Mouse (Mus musculus): Measurements from ENCODE around the gene Serpina11.

Serpina11 gene

DNA sequence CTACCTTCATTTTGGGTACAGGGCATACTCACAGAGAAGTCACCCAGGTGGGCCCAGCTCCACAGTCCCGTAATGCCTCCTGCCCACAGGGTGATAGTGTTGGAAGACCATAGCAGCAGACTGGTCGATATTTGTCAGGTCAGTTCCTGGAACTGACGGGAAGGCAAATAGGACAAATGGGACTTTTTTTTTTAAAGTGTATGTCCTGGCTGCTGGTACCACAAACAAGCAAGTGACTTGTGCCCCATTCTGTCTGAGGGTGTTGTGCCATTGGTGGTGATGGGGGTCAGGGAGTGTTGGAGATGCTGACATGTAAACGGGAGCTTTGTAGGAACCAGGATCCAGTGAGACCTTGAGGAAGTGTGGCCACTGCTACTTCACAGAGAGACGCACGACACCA is at the start of gene Serpina11:
Gene Serpina11 (minus strand): TSS at position 101 of the 400 bp plus-strand sequence.
- DNase-seq: no peak

DNA sequence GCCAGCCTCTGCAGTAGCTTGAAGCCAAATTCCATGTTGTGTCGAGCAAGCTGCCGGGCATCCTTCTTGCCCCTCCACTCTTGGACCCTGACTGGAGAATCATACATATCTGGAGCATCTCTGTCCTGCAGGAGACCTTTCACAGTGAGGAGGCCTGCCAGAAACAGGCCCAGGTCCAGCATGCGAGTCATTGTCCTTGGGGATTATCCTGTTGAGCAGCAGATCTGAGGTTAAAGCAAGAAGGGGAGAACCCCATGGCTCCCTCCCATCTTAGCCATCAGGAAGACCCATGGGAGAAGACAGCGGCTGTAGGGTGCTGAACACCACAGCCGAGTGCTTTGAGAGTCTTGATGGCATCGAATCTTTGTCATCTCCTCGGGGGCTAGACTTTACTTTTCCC is 48.4 kb upstream of the Serpina11 start:
- DNase-seq: no peak

DNA sequence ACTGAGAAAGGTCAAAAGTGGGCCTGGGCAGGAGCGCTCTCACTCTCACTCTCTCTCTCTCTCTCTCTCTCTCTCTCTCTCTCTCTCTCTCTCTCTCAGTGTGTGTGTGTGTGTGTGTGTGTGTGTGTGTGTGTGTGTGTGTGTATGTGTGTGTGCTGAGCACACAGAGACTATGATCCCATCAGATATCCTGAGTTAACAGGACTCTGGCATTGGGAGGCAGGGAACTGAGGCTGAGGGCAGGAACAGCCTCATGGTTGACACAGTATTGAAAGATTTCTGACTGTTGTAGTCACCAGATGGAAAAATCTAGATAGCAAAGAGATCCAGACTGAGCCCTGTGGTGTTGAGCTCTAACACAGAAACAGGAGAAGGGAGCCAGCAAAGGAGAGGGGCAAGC is 44.0 kb upstream of the Serpina11 start:
- no peak for DNase-seq

DNA sequence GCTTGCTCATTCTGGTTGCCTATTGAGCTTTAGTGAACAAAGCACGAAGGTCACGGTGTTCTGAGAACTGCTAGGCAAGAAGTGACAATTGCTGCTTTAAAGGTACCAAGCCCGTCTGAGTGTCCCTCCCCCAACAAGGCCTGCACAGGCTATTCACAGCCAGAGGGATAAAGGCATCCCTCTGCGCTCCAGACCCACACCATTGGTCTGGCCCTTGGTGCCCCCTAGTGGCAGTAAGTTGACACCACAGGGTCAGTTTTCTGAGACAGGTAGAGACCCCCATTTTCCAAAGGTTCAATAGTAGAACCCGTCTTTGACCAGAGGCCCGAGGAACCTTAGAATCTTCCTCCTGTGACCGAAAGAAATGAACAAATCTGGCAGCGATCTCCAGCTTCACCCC is 40.2 kb upstream of the Serpina11 start:
- DNase-seq: peak in 1 of 2 experiments; percentile 3

DNA sequence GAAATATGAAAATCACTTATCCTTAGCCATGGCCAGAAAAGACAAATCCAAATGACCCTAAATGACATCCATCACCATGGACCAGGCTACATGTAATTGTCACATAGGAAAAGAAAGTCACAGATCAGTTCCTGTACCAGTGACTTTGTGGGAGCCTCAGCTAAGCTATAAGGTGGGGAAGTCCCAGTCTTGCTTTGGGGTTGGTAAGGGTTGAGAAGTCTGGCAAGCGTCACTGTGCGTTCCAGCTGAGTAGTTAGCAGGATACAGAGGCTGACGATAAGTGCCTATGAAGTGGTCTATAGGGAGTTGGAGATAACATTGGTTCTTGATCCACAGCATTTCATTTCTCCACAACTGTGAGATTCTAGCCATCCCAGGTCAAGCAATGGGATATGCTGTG is 25.5 kb upstream of the Serpina11 start:
- DNase-seq: no peak

DNA sequence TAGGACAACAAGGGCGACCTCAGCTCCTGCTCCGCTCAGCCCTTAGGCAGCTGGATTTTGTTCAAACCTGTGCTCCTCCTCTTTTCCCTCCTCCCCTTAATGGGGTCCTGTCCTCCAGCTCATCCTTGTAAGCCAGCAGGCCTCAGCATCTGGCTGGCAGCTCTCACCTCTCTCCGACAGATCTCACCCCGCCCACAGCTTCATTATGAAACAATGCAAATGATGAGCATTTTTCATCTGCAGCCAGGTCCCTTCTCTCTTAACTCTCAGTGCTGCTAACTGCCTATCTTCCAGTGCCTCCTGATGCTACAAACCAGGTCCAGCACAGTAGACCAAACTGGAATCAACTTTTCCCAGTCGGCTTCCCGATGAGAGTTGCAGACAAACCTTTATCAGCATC is 23.9 kb upstream of the Serpina11 start, which contains the start of gene Serpina9:
Gene Serpina9 (minus strand): TSS at position 136 of the 400 bp plus-strand sequence.
- no peak for DNase-seq

DNA sequence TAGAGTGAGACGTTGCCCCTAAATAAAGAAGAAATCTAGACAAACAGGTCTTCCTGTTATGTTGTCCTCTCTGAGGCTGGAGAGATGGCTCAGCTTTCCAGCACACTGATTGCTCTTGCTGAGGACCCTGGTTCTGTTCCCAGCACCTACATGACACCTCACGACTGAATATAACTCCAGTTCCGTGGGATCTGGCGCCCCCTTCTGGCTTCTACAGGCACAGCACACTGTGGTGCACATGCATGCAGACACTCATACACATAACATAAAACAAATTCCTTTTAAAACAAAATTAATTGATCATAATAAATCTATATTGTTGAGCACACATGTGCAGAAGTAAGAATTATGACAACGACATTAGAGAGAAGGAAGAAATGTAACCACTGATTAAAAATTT is 14.9 kb upstream of the Serpina11 start:
- DNase-seq: no peak

DNA sequence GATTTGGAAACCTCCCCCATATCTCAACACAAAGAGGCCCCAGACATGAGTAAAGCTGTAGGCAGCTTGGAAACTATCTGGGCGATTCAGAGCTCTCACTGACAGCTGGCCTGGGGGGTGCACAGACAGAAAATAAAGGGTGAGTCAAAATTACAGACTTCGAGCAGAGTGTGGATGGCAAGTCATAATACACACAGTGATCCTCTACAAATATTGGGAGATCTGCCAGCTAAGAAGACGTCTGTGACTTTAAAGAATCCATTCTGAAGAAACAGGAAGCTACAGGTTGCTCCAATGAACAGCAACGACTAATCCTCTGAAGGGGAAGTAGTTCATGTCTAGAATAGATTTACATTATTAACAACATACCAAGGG is 13.5 kb upstream of the Serpina11 start:
- DNase-seq: no peak

DNA sequence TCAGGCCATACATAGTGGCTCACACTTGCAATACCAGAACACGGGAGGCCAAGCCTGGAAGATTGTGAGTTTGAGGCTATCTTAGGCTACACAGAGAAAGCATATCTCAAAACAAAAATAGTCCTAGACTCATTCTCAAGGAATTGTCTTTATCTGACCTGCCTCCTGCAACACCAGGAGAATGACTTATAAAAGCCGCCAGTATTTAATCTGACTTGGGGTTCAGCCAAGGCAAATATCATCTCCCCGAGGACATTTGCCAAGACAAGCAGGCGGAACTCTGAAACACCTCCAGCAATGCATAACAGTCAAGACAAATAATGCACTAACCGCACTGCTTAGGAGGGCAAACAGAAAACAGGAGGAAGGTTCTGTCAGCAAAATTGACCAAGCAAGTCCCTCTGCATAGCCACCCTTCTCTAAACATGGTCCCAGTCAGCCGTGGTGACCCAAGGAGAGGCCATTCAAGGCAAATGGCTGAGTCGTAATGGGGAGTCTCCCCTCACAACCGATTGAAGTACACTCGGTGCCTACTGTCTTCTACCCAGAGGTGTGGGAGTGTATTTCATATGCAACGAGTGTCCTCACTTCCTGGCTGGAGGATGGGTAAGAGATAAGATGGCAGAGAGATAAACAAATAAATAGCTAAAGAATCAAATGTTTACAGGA is 12.9 kb upstream of the Serpina11 start:
- no peak for DNase-seq

DNA sequence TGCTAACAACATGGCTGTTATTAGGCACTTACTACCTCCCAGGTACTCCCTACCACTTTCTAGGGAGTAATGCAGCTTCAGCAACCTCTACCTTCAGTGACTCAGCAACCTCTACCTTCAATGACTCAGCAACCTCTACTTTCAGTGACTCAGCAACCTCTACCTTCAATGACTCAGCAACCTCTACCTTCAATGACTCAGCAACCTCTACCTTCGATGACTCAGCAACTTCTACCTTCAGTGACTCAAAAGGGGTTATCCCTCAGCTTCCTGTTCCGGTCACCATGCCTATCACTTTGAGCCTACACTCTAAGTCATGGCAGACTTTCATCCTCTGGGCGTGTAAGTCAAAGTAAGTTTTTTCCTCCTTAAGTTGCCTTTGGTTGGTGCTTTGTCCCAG is 10.8 kb upstream of the Serpina11 start:
- no peak for DNase-seq

DNA sequence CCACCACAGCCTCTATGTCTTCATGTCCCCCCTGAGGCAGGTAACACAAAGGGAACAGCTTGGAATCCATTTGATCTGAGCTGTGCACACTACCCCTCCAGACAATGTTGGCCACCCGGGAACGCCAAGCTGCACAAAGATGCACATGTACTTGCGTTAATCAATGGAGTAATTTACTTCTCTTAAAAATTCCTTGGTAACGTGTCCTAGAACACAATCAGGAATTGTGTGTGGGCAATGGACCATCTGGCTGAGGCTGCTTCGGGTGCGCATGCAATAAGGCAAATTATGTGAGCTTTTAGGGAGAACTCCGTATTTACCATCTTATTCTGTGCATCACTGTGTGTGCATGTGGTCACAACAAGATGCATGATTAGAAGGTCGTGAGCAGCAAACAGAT is 9.9 kb upstream of the Serpina11 start:
- no peak for DNase-seq

DNA sequence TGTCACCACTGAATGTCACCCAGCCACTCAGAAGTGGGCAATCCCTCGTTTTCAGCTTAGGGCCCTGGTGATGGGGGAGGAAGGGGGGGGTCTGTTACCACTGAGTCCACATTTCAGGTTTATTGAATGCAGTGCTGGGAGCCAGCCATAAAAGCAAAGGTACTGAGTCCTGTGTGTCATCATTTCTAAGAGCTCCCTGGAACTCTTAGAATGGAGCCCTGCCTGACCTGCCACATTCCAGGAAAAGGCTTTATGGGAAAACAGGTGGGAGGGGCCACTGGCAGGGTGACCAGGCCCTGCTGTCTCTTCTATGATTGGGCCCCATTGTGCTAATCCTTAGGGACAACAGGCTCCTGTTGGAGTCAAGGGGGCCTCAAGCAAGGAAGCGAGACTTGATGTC is 6.8 kb upstream of the Serpina11 start:
- no peak for DNase-seq

DNA sequence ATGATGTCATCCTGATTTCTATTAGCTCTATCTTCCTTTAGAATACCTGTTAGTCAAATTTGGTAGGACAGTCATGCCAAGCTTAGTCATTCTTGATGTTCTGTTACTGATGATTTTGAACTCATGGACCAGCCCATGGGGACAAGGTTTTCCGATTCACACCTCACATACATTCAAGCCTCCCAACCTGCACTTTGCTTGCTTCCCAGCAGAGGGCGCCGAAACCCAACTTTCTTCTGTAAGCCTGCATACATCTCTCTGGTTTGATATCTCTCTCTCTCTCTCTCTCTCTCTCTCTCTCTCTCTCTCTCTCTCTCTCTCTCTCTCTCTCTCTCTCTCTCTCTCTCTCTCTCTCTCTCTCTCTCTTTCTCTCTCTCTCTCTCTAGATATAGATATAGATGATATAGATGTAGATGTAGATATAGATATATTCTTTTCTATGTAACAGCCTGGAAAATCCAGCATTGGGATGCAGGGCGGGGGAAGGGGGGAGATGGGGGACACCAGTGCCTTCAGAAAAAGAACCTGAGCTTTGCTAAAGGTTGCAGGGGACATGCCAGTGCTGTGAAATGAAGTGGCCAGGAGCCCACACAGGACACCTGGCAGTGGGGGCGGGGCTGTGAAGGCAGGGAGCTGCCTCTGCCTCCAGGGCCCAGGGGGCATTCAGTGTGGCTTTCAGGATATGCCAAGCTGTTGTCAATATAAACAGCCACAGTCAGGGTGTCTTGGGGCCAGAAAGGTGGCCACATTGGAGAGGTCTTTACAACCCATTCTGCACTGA is 5.7 kb upstream of the Serpina11 start:
- peak; percentile 67 to 81 for DNase-seq

DNA sequence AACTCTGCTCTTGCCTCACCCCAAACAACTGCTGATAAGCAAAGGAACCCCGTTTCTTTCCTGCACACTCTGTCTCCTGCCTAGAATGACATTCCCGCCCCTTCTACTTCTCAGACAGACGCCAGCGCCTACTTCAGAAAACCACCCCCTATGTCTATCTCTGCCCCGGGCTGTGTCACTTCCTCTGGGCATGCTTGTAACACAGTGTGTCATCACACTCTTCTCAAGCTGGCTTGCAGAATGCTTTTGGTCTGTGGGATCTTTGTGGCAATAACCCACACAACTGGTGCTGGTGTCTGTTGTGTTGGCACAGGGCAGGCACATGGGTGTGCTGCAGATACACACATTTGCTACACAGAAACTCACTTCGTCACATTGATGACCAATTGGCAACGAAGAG is 3.2 kb upstream of the Serpina11 start:
- DNase-seq: no peak

DNA sequence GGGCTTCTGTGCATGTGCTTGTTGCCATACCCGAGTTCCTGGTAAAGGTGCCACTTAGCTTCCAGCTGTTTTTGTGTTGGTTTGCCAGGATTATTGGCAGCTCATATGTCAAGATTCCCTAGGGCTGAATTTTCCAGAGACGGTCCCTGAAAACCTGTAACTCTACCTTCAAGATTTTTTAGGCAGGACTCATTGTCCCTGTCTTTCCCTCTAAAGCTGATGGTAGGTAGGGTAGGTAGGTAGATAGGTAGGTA is 316 bp downstream of the Serpina11 start:
- DNase-seq: no peak

DNA sequence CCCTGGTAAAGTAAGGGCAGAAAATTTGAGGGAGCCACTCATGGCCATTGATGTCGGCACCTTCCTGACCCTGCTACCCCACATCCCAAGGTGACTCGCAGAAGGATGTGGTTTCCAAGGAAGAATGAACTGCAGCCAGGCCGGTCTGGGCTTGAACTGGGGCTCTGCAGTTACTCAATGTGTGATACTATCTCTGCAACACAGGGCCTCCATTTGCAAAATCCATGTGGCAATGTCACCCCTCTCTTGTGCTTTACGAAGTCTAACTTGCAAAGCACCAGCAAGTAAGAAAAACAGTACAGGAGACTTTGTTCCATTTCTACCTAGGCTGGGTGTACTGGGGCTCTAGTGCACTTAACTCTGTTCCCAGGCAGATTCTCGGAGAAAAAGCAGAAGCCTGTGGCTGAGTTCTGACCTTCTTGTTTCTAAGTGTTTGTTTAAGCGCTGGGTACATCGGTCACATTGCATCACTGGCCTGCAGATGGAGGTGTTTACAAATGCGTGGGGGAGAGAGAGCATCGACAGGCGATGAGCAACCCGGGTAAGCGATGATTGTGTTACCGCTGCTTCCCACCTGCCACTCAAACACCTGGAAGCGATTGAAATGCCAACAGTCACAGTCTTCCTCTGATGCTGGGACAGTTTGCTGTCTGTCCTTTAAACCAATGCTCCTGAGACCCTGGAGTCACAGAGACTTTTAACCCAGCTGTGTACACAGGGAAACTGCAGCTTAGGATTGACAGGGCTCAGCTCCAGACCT is 823 bp downstream of the Serpina11 start:
- no peak for DNase-seq

DNA sequence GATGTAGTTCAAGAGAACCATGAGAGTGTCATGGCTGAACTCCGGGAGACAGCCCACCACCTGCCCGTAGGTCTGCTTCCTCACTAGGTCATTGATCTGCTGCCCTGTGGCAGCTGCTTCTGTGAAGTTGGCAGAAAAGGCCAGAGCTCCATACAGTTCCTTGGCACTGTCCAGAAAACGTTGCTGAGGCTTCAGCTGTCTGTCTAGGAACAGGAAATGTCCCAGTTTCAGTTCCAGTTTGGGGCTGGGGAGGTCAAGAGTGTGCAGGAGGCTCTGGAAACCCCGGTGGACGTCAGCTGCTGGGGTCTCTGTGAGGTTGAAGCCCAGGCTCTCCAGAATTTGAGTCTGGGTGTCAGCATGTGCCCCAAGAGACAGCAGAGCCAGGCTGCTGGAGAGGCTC is 3.9 kb downstream of the Serpina11 start:
- no peak for DNase-seq

DNA sequence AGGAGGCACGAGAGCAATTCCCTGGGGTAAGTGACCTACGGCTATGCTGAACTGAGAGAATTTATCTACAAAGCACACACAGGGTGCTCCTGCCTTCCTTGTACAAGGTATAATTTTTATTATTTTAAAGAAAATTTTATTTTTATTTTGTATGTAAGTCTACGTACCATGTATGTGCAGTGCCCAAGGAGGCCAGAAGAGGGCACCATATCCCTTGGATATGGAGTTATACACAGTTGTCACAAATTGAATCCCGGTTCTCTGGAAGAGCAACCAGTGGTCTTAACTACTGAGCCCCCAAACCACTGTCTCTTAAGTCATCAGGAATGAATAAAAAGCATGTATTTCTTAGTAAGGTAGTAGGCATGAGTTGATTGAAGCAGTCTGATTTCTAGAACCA is 4.8 kb downstream of the Serpina11 start:
- peak; percentile 16 to 31 for DNase-seq

DNA sequence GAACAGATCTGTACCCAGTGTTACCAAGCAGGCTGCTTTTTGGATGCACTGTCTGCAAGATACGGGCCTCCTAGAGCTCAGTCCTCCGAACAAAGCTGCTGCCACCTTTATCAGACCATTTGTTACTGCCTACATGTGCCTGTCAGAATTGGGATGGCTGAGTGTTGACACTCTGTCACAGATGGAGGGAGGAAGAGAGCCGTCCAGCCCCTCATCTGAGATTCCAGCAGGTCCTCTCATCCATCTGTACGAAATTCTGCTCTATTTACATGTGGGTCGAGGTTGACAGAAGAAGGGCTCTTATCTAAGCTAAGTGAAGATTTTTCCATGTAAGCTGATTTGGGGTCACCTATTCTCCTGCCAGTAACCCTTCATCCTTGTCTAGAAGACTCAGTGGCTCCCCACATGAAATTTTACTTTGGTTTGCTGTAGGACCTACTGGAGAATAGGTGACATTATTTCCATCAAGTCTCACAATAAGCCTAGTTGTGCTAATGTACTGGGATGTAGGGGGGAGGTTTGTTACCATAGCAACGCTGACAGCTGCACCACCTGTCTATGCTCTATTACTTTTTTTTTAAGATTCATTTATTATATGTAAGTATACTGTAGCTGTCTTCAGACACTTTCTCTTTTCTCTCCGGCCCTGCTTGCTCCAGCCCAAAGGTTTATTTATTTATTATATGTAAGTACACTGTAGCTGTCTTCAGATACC is 8.0 kb downstream of the Serpina11 start:
- DNase-seq: no peak

DNA sequence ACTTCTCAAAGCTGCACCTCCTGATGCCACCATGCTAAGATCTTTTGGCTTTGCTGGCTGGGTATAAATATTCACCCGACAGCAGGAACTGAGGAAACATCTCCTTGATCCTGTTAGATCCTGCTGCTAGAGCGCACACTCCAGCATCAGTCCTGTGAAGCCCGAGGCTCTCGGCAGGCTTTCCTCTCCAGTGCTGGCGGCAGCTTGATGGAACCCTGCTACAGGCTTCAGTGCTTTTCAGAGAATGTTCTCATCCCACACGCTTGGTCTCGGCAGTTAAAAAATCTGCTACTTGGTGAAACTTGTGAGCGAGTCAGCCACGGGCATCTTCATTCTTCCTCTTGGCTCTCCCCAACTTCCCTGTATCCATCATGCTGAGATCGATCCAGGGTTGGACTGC is 11.5 kb downstream of the Serpina11 start:
- no peak for DNase-seq

DNA sequence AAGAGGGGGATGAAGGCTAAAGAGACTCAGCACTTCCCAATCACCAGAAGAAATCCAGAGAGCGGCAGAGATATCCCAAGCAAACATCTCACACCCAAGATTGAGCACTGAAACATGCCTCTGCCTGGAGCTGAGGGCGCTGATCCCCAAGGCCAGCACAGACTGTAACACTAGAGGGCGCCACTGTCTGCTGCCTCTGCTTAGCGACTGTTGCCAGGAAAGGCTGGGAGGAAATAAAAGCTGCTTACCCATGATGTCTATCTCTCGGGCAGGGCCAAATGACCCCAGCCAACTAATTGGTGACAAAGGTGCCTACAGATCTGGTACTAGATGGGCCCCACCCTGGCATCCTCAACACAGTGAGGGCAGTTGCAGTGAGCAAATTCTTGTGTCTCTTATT is 11.9 kb downstream of the Serpina11 start:
- DNase-seq: peak in 1 of 2 experiments; percentile 15

DNA sequence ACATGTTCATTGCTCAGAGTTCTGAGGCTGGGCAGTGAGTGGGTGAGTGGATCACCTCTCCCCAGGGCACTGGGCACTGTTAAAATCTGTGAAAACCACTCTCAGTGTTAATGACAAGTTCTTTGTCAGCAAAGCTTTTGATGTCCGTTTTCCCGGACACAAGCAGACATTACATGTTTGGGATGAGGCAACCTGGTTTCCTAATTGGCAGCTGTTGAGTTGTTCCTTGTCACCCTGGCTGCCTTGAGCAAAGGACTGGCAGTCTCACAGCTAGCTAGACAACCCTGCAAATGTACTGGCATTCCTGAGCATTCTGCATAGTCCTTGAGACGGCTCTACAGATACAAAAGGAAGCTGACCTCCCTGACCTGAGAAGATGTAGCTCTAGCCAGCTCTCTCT is 12.7 kb downstream of the Serpina11 start:
- DNase-seq: no peak

DNA sequence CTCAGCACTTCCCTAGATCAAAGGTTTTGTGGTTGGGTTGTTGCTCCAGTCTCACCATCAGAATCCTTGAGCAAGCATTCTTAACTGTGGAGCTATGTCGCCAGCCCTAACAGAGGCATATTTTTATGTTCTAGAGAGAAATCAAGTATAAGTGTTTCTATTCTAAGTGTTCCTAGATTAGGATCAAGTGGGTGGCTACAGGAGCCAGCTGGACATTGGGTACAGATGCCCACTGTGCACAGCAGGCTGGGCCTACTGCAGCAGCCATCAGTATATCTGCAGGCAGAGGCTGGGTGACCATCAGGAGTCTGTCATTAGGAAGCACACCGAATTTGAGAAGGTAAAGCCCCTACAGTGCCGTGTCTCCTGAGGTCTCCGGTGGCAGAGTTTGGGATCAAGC is 18.7 kb downstream of the Serpina11 start:
- no peak for DNase-seq
